Mouse (Mus musculus): ENCODE measurements at regions not wholly inside any gene's neighbourhood (a gene's known extent, or its start where the extent isn't known, plus 50 kb on each side); places are given as distances from the start of the nearest gene placed in this dataset.

GRCm38 (mm10) chr13:70910934-70911333, 69.3 kb upstream of the Adamts16 start:
- DNase-seq = no peak
- intact Hi-C loops (cut with DNase I) = no loop called here

- no peak for DNase-seq
- intact Hi-C loops (cut with DNase I) = no loop called here
Observed at GRCm38 (mm10) chr13:70904834-70905233, 63.2 kb upstream of the Adamts16 start.

- intact Hi-C loops (cut with DNase I) = no loop called here
- no peak for DNase-seq
Observed at GRCm38 (mm10) chr13:70903831-70904230, 62.2 kb upstream of the Adamts16 start.

- no peak for DNase-seq
- intact Hi-C loops (cut with DNase I) = no loop called here
Observed at GRCm38 (mm10) chr13:70903150-70903549, 61.5 kb upstream of the Adamts16 start.

GRCm38 (mm10) chr13:70902727-70903126, 61.1 kb upstream of the Adamts16 start:
- intact Hi-C loops (cut with DNase I) = no loop called here

GRCm38 (mm10) chr13:70891634-70892033, 50.0 kb upstream of the Adamts16 start:
- DNase-seq = no peak

More at GRCm38 (mm10) chr13:70902727-70903126, 61.1 kb upstream of the Adamts16 start:
- DNase-seq = no peak

More at GRCm38 (mm10) chr13:70891634-70892033, 50.0 kb upstream of the Adamts16 start:
- intact Hi-C loops (cut with DNase I) = no loop called here

Small RNA genes in the stretch of these regions (microRNA-seq; reads per million reads assigned to microRNA genes)
- gene Mir466f-4 = 0 reads per million in 2 experiments

All from heart, postnatal 10 days (tissue).